Mouse (Mus musculus): ENCODE data around the gene Akirin2. TPM values are rescaled to one million over a fixed set of nuclear protein-coding genes. Genes with fewer than 3 reads are reported as not detected.

Gene Akirin2
- 90.2 and 101 TPM in 2 replicates for polyA plus RNA-seq (2016; fragmentation: Nextera tagmentation; extraction: Ambion mirVana)

DNA sequence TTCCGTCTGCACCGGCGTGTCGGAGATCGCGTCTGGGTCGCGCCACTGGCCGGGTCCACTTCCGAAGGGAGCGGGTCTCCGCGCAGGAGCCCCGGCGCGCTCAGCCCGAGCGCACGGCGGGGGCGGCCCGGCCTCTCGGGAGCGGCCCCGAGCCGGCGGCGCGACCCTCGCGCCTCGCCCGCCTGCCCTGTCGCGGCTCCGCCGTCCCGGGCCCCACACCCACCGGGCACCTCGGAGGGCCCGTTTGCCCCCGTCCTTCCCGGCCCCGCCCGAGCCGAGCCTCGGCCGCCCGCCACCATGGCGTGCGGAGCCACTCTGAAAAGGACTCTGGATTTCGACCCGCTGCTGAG, at the start of gene Akirin2:
TSS of gene Akirin2 (plus strand) at position 190 of the 350 bp plus-strand sequence.
- Histone ChIP-seq H3K27ac (peak within 1 kb of the TSS; percentile 95), H3K4me3 (replicated peaks) (peak within 1 kb of the TSS; percentile 99), H3K9ac (replicated peaks) (peak within 1 kb of the TSS; percentile 97), H3K27me3 (no peaks in the 10 kb centered on the region), H3K4me2 (peak within 1 kb of the TSS; percentile 77), H3K9me3 (no peaks in the 10 kb centered on the region), H3K4me1 (replicated peaks) (peaks cover 19% of the 10 kb centered on the region), H3K36me3 (peaks cover 6% of the 10 kb centered on the region; the same call in 1 of the 2 replicates)
- WGBS = under 1% methylated on average over 40 of the region's 53 CpGs
- ATAC-seq (ENCODE audit: insufficient number of reproducible peaks, insufficient read depth, low FRiP score, low TSS enrichment, low read depth) = no peak; the same call in 1 of the 2 replicates

- Histone ChIP-seq H3K27me3 (no peaks in the 10 kb centered on the region), H3K4me3 (replicated peaks) (no peak overlapping the region), H3K9me3 (peaks cover 3% of the 10 kb centered on the region; the same call in 1 of the 2 replicates), H3K4me1 (replicated peaks) (no peaks in the 10 kb centered on the region), H3K27ac (no peak overlapping the region), H3K9ac (replicated peaks) (no peak overlapping the region), H3K4me2 (no peak overlapping the region), H3K36me3 (no peaks in the 10 kb centered on the region)
- 88% methylated on average over 3 of the region's 3 CpGs for WGBS
- ATAC-seq (ENCODE audit: insufficient number of reproducible peaks, insufficient read depth, low FRiP score, low TSS enrichment, low read depth) = no peak
Measured at GRCm38 (mm10) chr4:34510305-34510704, 40.4 kb upstream of the Akirin2 start.

GRCm38 (mm10) chr4:34522846-34523245, 27.9 kb upstream of the Akirin2 start:
- Histone ChIP-seq H3K27ac (no peak overlapping the region), H3K4me2 (no peak overlapping the region), H3K27me3 (no peaks in the 10 kb centered on the region), H3K9me3 (no peaks in the 10 kb centered on the region), H3K9ac (replicated peaks) (no peak overlapping the region), H3K4me3 (replicated peaks) (no peak overlapping the region), H3K4me1 (replicated peaks) (no peaks in the 10 kb centered on the region), H3K36me3 (no peaks in the 10 kb centered on the region)
- ATAC-seq (ENCODE audit: insufficient number of reproducible peaks, insufficient read depth, low FRiP score, low TSS enrichment, low read depth) = no peak
- 78% methylated on average over 3 of the region's 3 CpGs for WGBS

GRCm38 (mm10) chr4:34523586-34523985, 27.2 kb upstream of the Akirin2 start:
- Histone ChIP-seq H3K4me3 (replicated peaks) (no peak overlapping the region), H3K9me3 (no peaks in the 10 kb centered on the region), H3K9ac (replicated peaks) (no peak overlapping the region), H3K36me3 (no peaks in the 10 kb centered on the region), H3K4me1 (replicated peaks) (no peaks in the 10 kb centered on the region), H3K27me3 (no peaks in the 10 kb centered on the region), H3K4me2 (no peak overlapping the region), H3K27ac (no peak overlapping the region)
- no peak for ATAC-seq (ENCODE audit: insufficient number of reproducible peaks, insufficient read depth, low FRiP score, low TSS enrichment, low read depth)
- WGBS = 82% methylated on average over 4 of the region's 4 CpGs

- Histone ChIP-seq H3K4me2 (no peak overlapping the region), H3K27ac (no peak overlapping the region), H3K9me3 (no peaks in the 10 kb centered on the region), H3K27me3 (no peaks in the 10 kb centered on the region), H3K36me3 (no peaks in the 10 kb centered on the region), H3K9ac (replicated peaks) (no peak overlapping the region), H3K4me3 (replicated peaks) (no peak overlapping the region), H3K4me1 (replicated peaks) (no peaks in the 10 kb centered on the region)
- 82% methylated on average over 3 of the region's 3 CpGs for WGBS
- no peak for ATAC-seq (ENCODE audit: insufficient number of reproducible peaks, insufficient read depth, low FRiP score, low TSS enrichment, low read depth)
Measured at GRCm38 (mm10) chr4:34526771-34527170, 24.0 kb upstream of the Akirin2 start.

GRCm38 (mm10) chr4:34528430-34529100, 22.2 kb upstream of the Akirin2 start:
- H3K4me1 ChIP-seq (replicated peaks) = no peaks in the 10 kb centered on the region
- H3K27me3 ChIP-seq = no peaks in the 10 kb centered on the region
- H3K9ac ChIP-seq (replicated peaks) = no peak overlapping the region
- no peak overlapping the region for H3K4me2 ChIP-seq
- no peaks in the 10 kb centered on the region for H3K36me3 ChIP-seq
- no peak overlapping the region for H3K27ac ChIP-seq
- 85% methylated on average over 1 of the region's 1 CpGs for WGBS
- H3K9me3 ChIP-seq = no peaks in the 10 kb centered on the region
- no peak for ATAC-seq (ENCODE audit: insufficient number of reproducible peaks, insufficient read depth, low FRiP score, low TSS enrichment, low read depth)
- H3K4me3 ChIP-seq (replicated peaks) = no peak overlapping the region

DNA sequence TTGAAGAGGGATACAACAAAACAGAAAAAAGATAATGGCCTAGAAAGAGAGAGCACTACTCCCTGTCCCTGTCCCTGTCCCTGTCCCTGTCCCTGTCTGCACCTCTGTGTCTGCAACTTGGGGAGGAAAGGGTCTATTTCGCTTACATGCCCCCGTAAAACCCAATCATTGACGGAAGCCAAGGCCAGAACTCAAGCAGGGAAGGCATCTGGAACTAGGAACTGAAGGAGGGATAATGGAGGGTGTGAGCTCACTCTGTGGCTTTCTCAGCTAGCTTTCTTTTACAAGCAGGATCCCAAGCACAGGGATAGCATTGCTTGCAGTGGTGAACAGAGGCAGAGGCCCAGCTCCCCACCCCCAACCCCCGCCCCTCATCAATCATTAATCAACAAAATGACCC, 21.4 kb upstream of the Akirin2 start:
- Histone ChIP-seq H3K4me3 (replicated peaks) (no peak overlapping the region), H3K27me3 (no peaks in the 10 kb centered on the region), H3K4me1 (replicated peaks) (no peaks in the 10 kb centered on the region), H3K27ac (no peak overlapping the region), H3K9me3 (no peaks in the 10 kb centered on the region), H3K4me2 (no peak overlapping the region), H3K36me3 (no peaks in the 10 kb centered on the region), H3K9ac (replicated peaks) (no peak overlapping the region)
- ATAC-seq (ENCODE audit: insufficient number of reproducible peaks, insufficient read depth, low FRiP score, low TSS enrichment, low read depth) = no peak
- WGBS = 34% methylated on average over 4 of the region's 4 CpGs

DNA sequence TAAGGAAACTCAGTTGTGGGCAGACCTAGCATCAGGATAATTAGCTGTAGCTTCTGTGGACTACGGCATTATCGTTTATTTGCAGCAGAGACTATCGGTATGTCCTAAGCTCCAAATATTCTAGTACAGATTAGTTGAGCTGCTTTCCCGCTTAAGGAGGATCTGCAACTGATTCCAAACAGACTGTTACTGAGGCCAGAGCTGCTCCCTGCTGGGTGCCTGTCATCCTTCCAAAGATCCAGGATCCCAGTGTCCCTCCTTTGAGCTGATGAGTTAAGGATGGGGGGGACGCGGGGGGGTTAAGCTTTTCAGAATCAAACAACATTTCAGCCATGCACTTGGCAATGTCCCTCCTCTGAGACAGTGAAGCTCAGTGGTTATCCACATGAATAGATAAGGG, 20.8 kb upstream of the Akirin2 start:
- ATAC-seq (ENCODE audit: insufficient number of reproducible peaks, insufficient read depth, low FRiP score, low TSS enrichment, low read depth) = no peak
- no peak overlapping the region for H3K4me2 ChIP-seq
- no peaks in the 10 kb centered on the region for H3K36me3 ChIP-seq
- 83% methylated on average over 6 of the region's 6 CpGs for WGBS
- H3K27ac ChIP-seq = no peak overlapping the region
- H3K9ac ChIP-seq (replicated peaks) = no peak overlapping the region
- no peaks in the 10 kb centered on the region for H3K9me3 ChIP-seq
- H3K27me3 ChIP-seq = no peaks in the 10 kb centered on the region
- H3K4me1 ChIP-seq (replicated peaks) = no peaks in the 10 kb centered on the region
- no peak overlapping the region for H3K4me3 ChIP-seq (replicated peaks)

GRCm38 (mm10) chr4:34549981-34550747, 573 bp upstream of the Akirin2 start:
- H3K27ac ChIP-seq = peak overlapping the region; percentile 95
- H3K36me3 ChIP-seq = peaks cover under 1% of the 10 kb centered on the region; the same call in 1 of the 2 replicates
- H3K4me3 ChIP-seq (replicated peaks) = peak overlapping the region; percentile 99
- peak overlapping the region; percentile 57 for H3K4me2 ChIP-seq
- ATAC-seq (ENCODE audit: insufficient number of reproducible peaks, insufficient read depth, low FRiP score, low TSS enrichment, low read depth) = peak; percentile 96
- peak overlapping the region; percentile 97 for H3K9ac ChIP-seq (replicated peaks)
- 3% methylated on average over 38 of the region's 38 CpGs for WGBS
- peaks cover 14% of the 10 kb centered on the region for H3K4me1 ChIP-seq (replicated peaks)
- H3K9me3 ChIP-seq = no peaks in the 10 kb centered on the region
- H3K27me3 ChIP-seq = no peaks in the 10 kb centered on the region

- Histone ChIP-seq H3K27me3 (no peaks in the 10 kb centered on the region), H3K27ac (peak overlapping the region; percentile 95), H3K36me3 (peaks cover 7% of the 10 kb centered on the region; the same call in 1 of the 2 replicates), H3K9me3 (no peaks in the 10 kb centered on the region), H3K4me3 (replicated peaks) (peak overlapping the region; percentile 99), H3K4me2 (peak overlapping the region; percentile 77), H3K4me1 (replicated peaks) (peaks cover 21% of the 10 kb centered on the region), H3K9ac (replicated peaks) (peak overlapping the region; percentile 97)
- peak; percentile 61 for ATAC-seq (ENCODE audit: insufficient number of reproducible peaks, insufficient read depth, low FRiP score, low TSS enrichment, low read depth)
- under 1% methylated on average over 47 of the region's 50 CpGs for whole genome bisulfite sequencing
Measured at GRCm38 (mm10) chr4:34551098-34551809, 517 bp downstream of the Akirin2 start.

GRCm38 (mm10) chr4:34551966-34552365, 1.2 kb downstream of the Akirin2 start:
- H3K27ac ChIP-seq = peak overlapping the region; percentile 95; the same call in 1 of the 2 replicates
- peaks cover 24% of the 10 kb centered on the region for H3K4me1 ChIP-seq (replicated peaks)

More at GRCm38 (mm10) chr4:34551966-34552365, 1.2 kb downstream of the Akirin2 start:
- no peaks in the 10 kb centered on the region for H3K9me3 ChIP-seq
- ATAC-seq (ENCODE audit: insufficient number of reproducible peaks, insufficient read depth, low FRiP score, low TSS enrichment, low read depth) = no peak
- peak overlapping the region; percentile 97 for H3K9ac ChIP-seq (replicated peaks)
- peak overlapping the region; percentile 77 for H3K4me2 ChIP-seq
- 17% methylated on average over 3 of the region's 3 CpGs for WGBS
- H3K4me3 ChIP-seq (replicated peaks) = peak overlapping the region; percentile 99
- peaks cover 7% of the 10 kb centered on the region; the same call in 1 of the 2 replicates for H3K36me3 ChIP-seq
- H3K27me3 ChIP-seq = no peaks in the 10 kb centered on the region

Measured in limb, embryonic 12.5 days (tissue).